Mouse (Mus musculus) hindbrain, embryonic 10.5 days (tissue): ENCODE results near the gene Slc35f1. TPM values are rescaled to one million over a fixed set of nuclear protein-coding genes. Genes with fewer than 3 reads are reported as not detected.

Experiments used
- DNase-seq: peaks from one replicate; pipeline ENCODE4 v3.0.0-alpha.2; 2017; ENCODE audit warnings: low spot score
- H3K27ac ChIP-seq: fragments of 300-500 bp; sonication (generic); 2 replicates; pipeline ENCODE4 v1.5.1; 2016; ENCODE audit warnings: mild to moderate bottlenecking, moderate library complexity
- H3K27me3 ChIP-seq: fragments of 300-500 bp; sonication (generic); 2 replicates; pipeline ENCODE4 v1.6.1; 2016; ENCODE audit warnings: mild to moderate bottlenecking; ENCODE audit not compliant: poor library complexity, insufficient read depth, severe bottlenecking
- H3K36me3 ChIP-seq: fragments of 300-500 bp; sonication (generic); 2 replicates; pipeline ENCODE4 v1.6.1; 2016; ENCODE audit warnings: mild to moderate bottlenecking, moderate library complexity
- H3K4me1 ChIP-seq: fragments of 300-500 bp; sonication (generic); replicated peaks from 2 replicates; pipeline ENCODE4 v1.6.1; 2016; ENCODE audit warnings: mild to moderate bottlenecking
- H3K4me3 ChIP-seq: fragments of 300-500 bp; sonication (generic); 2 replicates; pipeline ENCODE4 v1.5.1; 2016; ENCODE audit warnings: mild to moderate bottlenecking, moderate library complexity
- H3K9me3 ChIP-seq: fragments of 300-500 bp; sonication (generic); 2 replicates; pipeline ENCODE4 v1.6.1; 2016; ENCODE audit warnings: mild to moderate bottlenecking, moderate library complexity
- WGBS: fragments of 180-500 bp; shearing (Covaris S2); methylation state at CpG from one replicate; pipeline ENCODE4 v1.1.7; 2016; 5-methylcytosine and 5-hydroxymethylcytosine counted together
- polyA plus RNA-seq: library from polyadenylated mRNA; unstranded; fragments of >200 nt; fragmentation: Nextera tagmentation; extraction: Ambion mirVana; gene quantifications from 2 replicates; pipeline ENCODE4 v1.2.1, GENCODE M21; 2016

Gene Slc35f1
- polyA plus RNA-seq, 1 experiment from 2014 or later, result 12.6 TPM

DNA sequence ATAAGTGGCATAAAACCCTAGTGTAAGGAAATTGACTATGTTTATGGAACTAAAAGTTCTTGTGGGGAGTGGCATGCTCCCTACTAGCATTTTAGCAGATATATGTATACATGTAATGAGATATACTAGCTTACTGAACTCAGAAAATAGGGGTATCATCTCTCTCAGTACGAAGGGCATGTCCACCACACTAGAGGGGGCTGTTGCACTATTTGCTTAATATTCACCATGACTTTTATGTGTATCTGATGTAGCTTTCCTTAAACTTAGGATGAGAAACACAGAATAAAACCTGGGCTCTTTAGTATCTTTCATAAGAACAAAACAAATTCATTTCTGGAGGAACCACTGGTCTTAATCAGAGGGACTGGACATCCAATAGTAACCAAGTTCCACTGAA lies 397.5 kb downstream of the Slc35f1 start:
- no peaks in the 10 kb centered on the region for H3K4me1 ChIP-seq
- DNase-seq, result no peak
- H3K27ac ChIP-seq, result no peak overlapping the region
- H3K4me3 ChIP-seq, result no peak overlapping the region
- peaks cover 6% of the 10 kb centered on the region; the same call in 1 of the 2 replicates for H3K36me3 ChIP-seq
- 87% methylated on average over 1 of the region's 1 CpGs for WGBS
- H3K9me3 ChIP-seq, result no peaks in the 10 kb centered on the region
- no peaks in the 10 kb centered on the region for H3K27me3 ChIP-seq

DNA sequence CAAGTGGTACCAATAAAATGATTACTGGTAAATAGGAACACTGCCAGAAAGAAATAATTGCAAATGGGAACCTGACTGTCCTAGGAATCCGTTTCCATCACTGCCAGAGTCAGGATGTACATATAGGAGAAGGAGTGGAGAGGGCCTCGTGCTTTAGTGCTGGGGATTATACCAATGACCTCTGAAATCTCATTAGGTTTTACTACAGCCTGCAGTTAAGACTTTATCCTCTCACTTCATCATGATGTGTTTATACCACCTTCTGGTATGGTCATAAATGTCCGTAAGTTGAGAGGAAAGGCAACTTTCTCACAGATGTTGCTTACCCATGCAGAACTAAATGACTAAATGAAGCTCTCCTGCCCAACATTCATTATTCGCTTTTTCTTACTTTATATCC lies 401.2 kb downstream of the Slc35f1 start:
- H3K9me3 ChIP-seq, result no peaks in the 10 kb centered on the region
- peaks cover 6% of the 10 kb centered on the region; the same call in 1 of the 2 replicates for H3K36me3 ChIP-seq
- no peak overlapping the region for H3K27ac ChIP-seq
- H3K4me3 ChIP-seq, result no peak overlapping the region
- 88% methylated on average over 4 of the region's 4 CpGs for WGBS
- DNase-seq, result no peak
- H3K4me1 ChIP-seq, result no peaks in the 10 kb centered on the region
- no peaks in the 10 kb centered on the region for H3K27me3 ChIP-seq

DNA sequence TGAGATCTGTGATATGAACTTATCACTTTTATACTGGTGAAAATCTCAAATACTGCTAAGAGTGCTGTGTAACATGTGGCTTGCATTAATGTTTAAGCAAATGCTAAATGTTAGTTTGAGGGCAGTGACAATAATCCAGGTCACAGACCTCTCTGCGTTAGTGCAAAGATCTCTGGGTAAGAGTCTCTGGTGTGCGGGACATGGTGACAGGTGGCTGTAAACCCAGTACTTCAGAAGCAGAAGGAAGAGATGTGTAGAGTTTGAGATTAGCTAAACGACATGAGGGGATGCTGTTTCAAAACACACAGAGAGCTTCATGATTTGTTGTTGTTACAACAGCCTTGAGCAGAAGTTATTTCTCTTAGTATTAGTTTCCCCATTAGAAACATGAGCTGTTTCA lies 406.1 kb downstream of the Slc35f1 start:
- Histone ChIP-seq H3K9me3 (no peaks in the 10 kb centered on the region), H3K36me3 (no peaks in the 10 kb centered on the region), H3K27ac (no peak overlapping the region), H3K27me3 (no peaks in the 10 kb centered on the region), H3K4me1 (no peaks in the 10 kb centered on the region), H3K4me3 (no peak overlapping the region)
- WGBS, result 75% methylated on average over 3 of the region's 3 CpGs
- no peak for DNase-seq

DNA sequence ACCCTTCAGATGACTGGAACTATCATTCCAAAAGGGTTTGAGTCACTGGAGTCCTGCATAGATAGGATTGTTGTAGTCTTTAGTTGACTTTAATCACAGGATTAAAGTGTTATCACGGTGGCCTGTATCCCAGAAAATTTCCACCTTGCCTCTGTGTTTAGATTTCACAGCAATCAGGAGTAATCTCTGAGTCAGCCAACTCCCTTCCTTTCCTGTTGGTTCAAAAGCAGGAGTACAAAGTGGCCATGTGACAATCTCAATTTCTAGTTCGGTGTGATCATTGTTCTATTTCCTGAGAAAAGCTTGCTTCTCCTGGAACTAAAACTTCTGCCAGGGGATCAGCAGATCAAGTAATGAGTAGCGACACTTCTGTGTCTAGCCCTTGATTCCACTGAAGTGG lies 410.5 kb downstream of the Slc35f1 start:
- Histone ChIP-seq H3K27me3 (no peaks in the 10 kb centered on the region), H3K4me1 (no peaks in the 10 kb centered on the region), H3K36me3 (no peaks in the 10 kb centered on the region), H3K4me3 (no peak overlapping the region), H3K9me3 (no peaks in the 10 kb centered on the region), H3K27ac (no peak overlapping the region)
- no peak for DNase-seq
- 87% methylated on average over 3 of the region's 3 CpGs for WGBS

DNA sequence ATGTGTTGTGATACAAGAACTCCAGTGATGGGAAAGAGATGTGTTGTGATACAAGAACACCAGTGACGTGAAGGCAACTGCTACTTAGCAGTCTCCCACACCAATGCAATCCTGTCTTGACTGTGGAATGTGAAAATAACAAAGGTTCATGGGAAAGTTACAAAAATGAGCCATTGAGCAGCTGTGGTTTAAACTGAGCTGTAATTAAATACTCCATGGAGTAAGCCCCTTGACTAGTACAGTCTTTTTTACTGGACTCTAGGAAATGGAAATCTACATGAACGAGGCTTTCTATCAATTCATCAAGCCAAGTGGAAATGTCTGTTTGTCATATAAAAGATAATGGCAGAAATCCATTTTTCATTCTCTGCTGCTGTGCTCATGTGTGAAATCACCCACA lies 411.1 kb downstream of the Slc35f1 start:
- Histone ChIP-seq H3K27ac (no peak overlapping the region), H3K36me3 (no peaks in the 10 kb centered on the region), H3K27me3 (no peaks in the 10 kb centered on the region), H3K4me3 (no peak overlapping the region), H3K4me1 (no peaks in the 10 kb centered on the region), H3K9me3 (no peaks in the 10 kb centered on the region)
- 88% methylated on average over 2 of the region's 2 CpGs for WGBS
- DNase-seq, result no peak

DNA sequence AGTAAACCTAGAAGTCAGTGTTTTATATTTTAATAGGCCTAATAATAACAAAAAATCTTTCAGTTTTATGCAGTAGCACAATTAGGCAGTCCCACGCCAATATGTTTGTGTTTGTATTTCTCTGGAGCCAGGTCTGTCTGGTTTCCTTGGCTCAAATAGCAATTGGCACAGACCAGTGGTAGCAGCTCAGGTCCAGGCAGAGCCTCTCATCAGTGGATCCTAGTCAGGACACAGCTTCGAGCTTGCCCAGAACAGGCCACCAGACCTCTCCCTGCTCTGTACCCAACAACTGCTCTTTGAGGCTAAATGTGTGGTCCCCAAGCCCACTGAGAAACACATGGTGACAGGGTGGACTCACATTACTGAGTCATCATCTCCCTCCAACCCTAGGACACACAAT lies 412.1 kb downstream of the Slc35f1 start:
- Histone ChIP-seq H3K27ac (no peak overlapping the region), H3K27me3 (no peaks in the 10 kb centered on the region), H3K9me3 (no peaks in the 10 kb centered on the region), H3K36me3 (no peaks in the 10 kb centered on the region), H3K4me1 (no peaks in the 10 kb centered on the region), H3K4me3 (no peak overlapping the region)
- 89% methylated on average over 2 of the region's 2 CpGs for whole genome bisulfite sequencing
- DNase-seq, result no peak

DNA sequence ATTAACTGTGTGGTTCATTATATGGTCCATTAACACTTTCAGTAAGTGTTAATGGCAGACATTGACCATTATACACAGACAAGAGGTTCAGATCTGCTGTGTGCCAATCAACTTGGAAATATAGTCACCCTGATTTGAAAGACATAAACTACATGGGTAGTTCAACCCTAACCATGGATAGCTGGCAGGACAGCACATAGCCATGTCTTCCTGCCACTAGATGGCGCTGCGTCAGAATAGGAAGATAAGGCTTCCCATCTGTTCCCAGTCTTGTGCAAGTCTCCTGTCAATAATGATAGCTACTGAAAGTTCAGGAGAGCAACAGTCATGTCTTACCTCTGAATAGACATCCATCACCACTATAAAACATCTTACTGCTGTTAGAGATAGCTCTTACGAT lies 424.7 kb downstream of the Slc35f1 start:
- WGBS, result 19% methylated on average over 3 of the region's 3 CpGs
- peak; percentile 56 for DNase-seq
- Histone ChIP-seq H3K27me3 (no peaks in the 10 kb centered on the region), H3K27ac (no peak overlapping the region), H3K9me3 (no peaks in the 10 kb centered on the region), H3K4me3 (no peak overlapping the region), H3K4me1 (no peaks in the 10 kb centered on the region), H3K36me3 (no peaks in the 10 kb centered on the region)

DNA sequence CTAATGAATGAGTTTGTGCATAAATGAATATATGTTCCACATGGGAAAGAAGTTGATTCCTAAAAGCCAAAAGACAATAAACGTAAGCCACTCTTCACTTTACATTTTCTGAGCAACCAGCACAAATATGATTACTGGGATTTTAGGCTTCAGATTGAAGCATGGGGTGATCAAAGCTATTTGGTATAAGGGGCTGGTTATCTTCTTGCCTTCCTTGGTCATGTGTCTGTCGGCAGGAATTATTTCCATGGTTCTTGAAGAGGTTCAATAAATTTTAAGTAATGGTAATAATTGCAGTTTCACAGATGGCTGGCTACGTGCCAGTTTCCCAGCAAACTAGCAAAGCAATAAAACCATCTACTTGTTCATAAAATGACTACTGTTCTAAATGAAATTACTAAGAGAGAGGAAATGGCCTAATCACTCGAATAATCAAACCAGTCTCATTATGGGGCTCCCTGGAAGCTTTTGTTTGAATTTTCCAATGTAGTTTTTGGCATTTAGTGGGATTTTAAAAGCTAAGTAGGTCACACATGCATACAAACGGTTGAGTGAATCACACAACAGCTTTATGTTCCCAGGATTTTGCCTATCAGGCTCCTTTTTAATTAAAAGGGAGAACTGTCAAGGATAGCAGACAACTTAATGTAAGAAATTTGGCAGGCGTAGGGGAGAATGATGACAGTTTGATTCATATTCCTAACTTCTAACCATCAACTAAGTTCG lies 425.5 kb downstream of the Slc35f1 start:
- Histone ChIP-seq H3K36me3 (no peaks in the 10 kb centered on the region), H3K9me3 (no peaks in the 10 kb centered on the region), H3K27me3 (no peaks in the 10 kb centered on the region), H3K4me1 (no peaks in the 10 kb centered on the region), H3K27ac (no peak overlapping the region), H3K4me3 (no peak overlapping the region)
- DNase-seq, result no peak
- WGBS, result 85% methylated on average over 7 of the region's 7 CpGs

DNA sequence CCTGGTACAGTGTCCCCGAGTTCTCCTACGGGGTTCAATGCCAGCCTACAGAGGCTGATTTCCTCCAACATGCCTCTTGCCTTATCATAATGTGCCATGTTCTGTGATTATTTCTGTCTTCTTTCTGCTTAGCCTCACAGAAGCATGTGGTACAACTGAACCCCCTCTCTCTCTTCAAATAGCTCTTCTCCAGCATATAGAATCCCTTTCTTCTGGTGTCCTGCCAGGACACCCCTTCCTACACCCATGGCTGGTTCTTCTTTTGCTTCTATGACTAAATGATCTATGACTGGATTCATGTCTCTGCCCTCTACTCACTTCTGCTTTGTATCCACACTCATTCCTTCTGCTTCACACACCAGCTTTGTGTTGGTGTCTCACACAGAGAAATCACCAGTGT lies 430.3 kb downstream of the Slc35f1 start:
- Histone ChIP-seq H3K27me3 (no peaks in the 10 kb centered on the region), H3K36me3 (no peaks in the 10 kb centered on the region), H3K27ac (no peak overlapping the region), H3K4me3 (no peak overlapping the region), H3K4me1 (no peaks in the 10 kb centered on the region), H3K9me3 (no peaks in the 10 kb centered on the region)
- 93% methylated on average over 2 of the region's 2 CpGs for WGBS
- no peak for DNase-seq

DNA sequence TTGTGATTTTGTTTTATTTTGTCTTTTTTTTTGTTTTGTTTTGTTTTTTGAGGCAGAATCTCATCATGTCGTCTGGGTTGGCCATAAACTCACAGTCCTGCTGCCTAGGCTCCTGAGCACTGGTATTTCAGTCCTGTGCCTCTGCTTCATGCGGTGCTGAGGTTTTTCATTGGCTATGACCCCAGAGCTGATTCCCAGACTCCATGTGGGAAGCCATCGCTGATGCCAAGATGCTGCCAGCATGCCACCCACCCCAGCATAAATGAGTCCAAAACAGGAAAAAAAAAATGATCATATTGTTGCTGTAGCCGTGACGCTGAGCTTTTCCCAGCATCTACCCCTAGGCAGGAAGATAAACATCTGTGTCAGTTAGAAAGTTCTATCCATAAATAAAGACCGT lies 434.0 kb downstream of the Slc35f1 start:
- H3K4me1 ChIP-seq, result no peaks in the 10 kb centered on the region
- H3K36me3 ChIP-seq, result no peaks in the 10 kb centered on the region
- 85% methylated on average over 6 of the region's 6 CpGs for WGBS
- H3K27ac ChIP-seq, result no peak overlapping the region
- no peak overlapping the region for H3K4me3 ChIP-seq
- H3K9me3 ChIP-seq, result no peaks in the 10 kb centered on the region
- DNase-seq, result no peak
- H3K27me3 ChIP-seq, result no peaks in the 10 kb centered on the region

DNA sequence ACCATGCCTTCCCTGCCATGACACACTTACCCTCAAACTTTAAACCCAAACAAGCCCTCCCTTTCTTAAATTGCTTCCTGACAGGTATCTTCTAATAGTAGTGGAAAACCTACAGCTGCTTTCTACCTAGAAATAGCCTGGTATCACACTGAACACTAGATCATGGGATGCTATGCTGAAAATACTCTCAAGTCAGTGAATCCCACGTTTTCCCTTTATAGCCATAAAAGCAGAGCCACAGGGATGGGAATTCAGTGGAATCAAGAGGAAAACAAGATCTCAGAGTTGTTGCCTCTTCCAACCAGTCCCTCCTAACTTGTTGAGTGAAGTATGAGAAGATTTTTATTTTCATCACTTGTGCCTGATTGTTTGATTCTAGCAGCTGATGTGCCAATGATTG lies 442.4 kb downstream of the Slc35f1 start:
- WGBS, result 80% methylated on average over 1 of the region's 1 CpGs
- no peak overlapping the region for H3K4me3 ChIP-seq
- no peaks in the 10 kb centered on the region for H3K9me3 ChIP-seq
- no peak overlapping the region for H3K27ac ChIP-seq
- no peaks in the 10 kb centered on the region for H3K36me3 ChIP-seq
- H3K4me1 ChIP-seq, result no peaks in the 10 kb centered on the region
- H3K27me3 ChIP-seq, result no peaks in the 10 kb centered on the region
- DNase-seq, result no peak

DNA sequence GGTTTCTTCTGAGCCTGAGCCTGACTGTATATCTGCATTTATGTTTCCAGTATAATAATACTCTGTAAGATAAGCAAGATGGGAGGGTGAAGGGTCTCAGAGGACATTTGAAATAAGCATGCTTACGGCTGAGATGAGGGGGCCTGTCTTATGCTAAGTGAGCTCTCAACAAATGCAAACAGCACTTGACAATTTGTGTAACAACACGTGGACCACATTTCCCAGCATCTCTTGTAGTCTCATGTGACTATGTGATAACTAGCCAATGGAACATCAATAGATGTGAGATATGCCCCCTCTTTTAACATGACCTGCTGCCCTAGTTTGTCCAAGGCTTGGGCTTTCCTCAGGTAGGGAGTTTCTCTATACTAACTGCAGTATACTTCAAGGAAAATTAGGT lies 460.0 kb downstream of the Slc35f1 start:
- Histone ChIP-seq H3K4me1 (no peaks in the 10 kb centered on the region), H3K9me3 (no peaks in the 10 kb centered on the region), H3K4me3 (no peak overlapping the region), H3K27me3 (no peaks in the 10 kb centered on the region), H3K36me3 (no peaks in the 10 kb centered on the region), H3K27ac (no peak overlapping the region)
- DNase-seq, result no peak
- 79% methylated on average over 2 of the region's 2 CpGs for WGBS

DNA sequence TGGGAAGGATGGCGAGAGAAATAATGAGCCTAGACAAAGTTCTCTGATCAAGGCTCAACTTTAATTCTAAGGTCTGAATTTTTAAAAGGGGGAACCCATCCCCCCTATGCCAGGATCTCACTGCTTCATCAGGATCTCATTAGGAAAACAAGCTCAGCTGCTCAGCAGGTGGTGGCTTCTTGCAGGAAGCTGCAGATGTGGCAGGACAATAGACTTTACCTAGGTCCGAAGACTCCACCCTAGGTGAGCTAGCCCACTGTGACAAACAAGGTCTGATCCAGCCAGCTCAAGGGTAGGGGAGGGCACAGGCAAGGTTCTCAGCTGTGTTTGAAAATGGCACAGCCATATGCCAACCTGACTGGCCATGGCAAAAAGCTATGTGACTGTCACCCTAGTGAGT lies 460.6 kb downstream of the Slc35f1 start:
- 64% methylated on average over 2 of the region's 2 CpGs for WGBS
- DNase-seq, result no peak
- H3K4me3 ChIP-seq, result no peak overlapping the region
- H3K4me1 ChIP-seq, result no peaks in the 10 kb centered on the region
- no peaks in the 10 kb centered on the region for H3K27me3 ChIP-seq
- H3K27ac ChIP-seq, result no peak overlapping the region
- no peaks in the 10 kb centered on the region for H3K36me3 ChIP-seq
- no peaks in the 10 kb centered on the region for H3K9me3 ChIP-seq

DNA sequence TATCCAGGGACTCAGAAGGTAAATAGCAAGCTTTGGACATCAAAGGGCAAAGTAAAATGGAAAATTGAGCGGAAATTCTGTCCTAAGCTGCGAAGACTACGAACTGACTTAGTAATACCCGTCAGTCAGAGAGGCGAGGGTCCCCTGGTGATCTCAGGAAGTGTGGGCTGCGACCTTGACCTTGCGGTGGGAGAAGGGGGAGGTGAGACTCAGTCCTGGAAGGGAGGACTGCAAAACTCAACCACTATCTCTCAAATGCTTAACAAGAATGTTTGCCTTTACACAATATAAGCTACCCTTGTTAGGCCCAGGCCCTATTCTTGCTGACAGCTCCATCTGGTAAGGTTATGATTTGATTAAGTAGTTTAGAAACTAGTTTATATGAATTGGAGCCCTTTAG lies 466.0 kb downstream of the Slc35f1 start:
- H3K4me1 ChIP-seq, result no peaks in the 10 kb centered on the region
- no peaks in the 10 kb centered on the region for H3K9me3 ChIP-seq
- no peaks in the 10 kb centered on the region for H3K27me3 ChIP-seq
- no peaks in the 10 kb centered on the region for H3K36me3 ChIP-seq
- peak; percentile 34 for DNase-seq
- no peak overlapping the region for H3K4me3 ChIP-seq
- WGBS, result 51% methylated on average over 7 of the region's 7 CpGs
- H3K27ac ChIP-seq, result no peak overlapping the region
